Mouse (Mus musculus) neural tube, embryonic 11.5 days (tissue): ENCODE measurements around the gene Crtc1. TPM values are rescaled to one million over a fixed set of nuclear protein-coding genes. Genes with fewer than 3 reads are reported as not detected.

ENCODE experiments used
- ATAC-seq: fragments of 200-750 bp; cut with Nextera tagmentation; 2 replicates; pipeline ENCODE4 v1.8.0; 2017; ENCODE audit warnings: moderate number of reproducible peaks, mild to moderate bottlenecking, moderate TSS enrichment, moderate library complexity; ENCODE audit not compliant: insufficient read depth, low FRiP score, low TSS enrichment
- DNase-seq: peaks from one replicate; pipeline ENCODE4 v3.0.0-alpha.2; 2015; ENCODE audit warnings: low spot score
- H3K27ac ChIP-seq: fragments of 300-500 bp; sonication (generic); 2 replicates; pipeline ENCODE4 v1.5.1; 2014; ENCODE audit warnings: low read depth, mild to moderate bottlenecking, low read length
- H3K27me3 ChIP-seq: fragments of 300-500 bp; sonication (generic); 2 replicates; pipeline ENCODE4 v1.6.1; 2014; ENCODE audit warnings: mild to moderate bottlenecking, low read length, mixed read lengths; ENCODE audit not compliant: control insufficient read depth, insufficient read depth
- H3K36me3 ChIP-seq: fragments of 300-500 bp; sonication (generic); 2 replicates; pipeline ENCODE4 v1.6.1; 2014; ENCODE audit warnings: mild to moderate bottlenecking, low read length, moderate library complexity, mixed read lengths; ENCODE audit not compliant: control insufficient read depth, insufficient read depth
- H3K4me1 ChIP-seq: fragments of 300-500 bp; sonication (generic); 2 replicates; pipeline ENCODE4 v1.6.1; 2014; ENCODE audit warnings: low read length, mixed read lengths; ENCODE audit not compliant: control insufficient read depth, insufficient read depth
- H3K4me2 ChIP-seq: fragments of 300-500 bp; sonication (generic); 2 replicates; pipeline ENCODE4 v1.6.1; 2014; ENCODE audit warnings: low read depth, mild to moderate bottlenecking, moderate library complexity
- H3K4me3 ChIP-seq: fragments of 300-500 bp; sonication (generic); 2 replicates; pipeline ENCODE4 v1.5.1; 2014; ENCODE audit warnings: low read depth, low read length
- H3K9ac ChIP-seq: fragments of 300-500 bp; sonication (generic); 2 replicates; pipeline ENCODE4 v1.6.1; 2014; ENCODE audit warnings: mild to moderate bottlenecking, low read length
- H3K9me3 ChIP-seq: fragments of 300-500 bp; sonication (generic); 2 replicates; pipeline ENCODE4 v1.6.1; 2016; ENCODE audit warnings: low read length; ENCODE audit not compliant: control insufficient read depth
- WGBS: fragments of 180-500 bp; shearing (Covaris S2); extraction: QIAGEN DNeasy Blood & Tissue Kit; methylation state at CpG from one replicate; pipeline ENCODE4 v1.1.7; 2014; 5-methylcytosine and 5-hydroxymethylcytosine counted together
- polyA plus RNA-seq: library from polyadenylated mRNA; unstranded; fragments of >200 nt; fragmentation: Nextera tagmentation; extraction: Ambion mirVana; gene quantifications from 2 replicates; pipeline ENCODE4 v1.2.1, GENCODE M21; 2014

The Crtc1 gene
- polyA plus RNA-seq, 1 experiment from 2014 or later, result 16.1 TPM

DNA sequence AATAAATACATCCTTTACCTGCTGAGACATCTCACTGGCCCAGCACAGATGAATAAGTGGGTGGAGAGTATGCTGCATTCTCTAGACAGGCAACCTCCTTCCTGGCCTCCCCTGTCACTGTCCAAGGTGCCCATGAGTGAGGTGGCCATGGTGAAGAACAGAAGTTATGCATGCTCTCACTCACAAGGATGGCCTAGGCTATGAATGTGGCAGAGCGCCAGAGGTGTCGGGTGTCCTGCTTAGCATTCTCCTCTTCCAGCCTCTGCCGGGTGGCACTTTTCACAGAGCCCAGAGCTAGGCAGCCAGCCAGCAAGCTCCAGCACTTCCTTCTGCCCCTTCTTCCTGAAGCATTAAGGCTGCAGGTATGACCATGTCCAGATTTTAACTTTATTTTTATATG lies 80.0 kb downstream of the Crtc1 start:
- WGBS, result 42% methylated on average over 3 of the region's 3 CpGs
- no peak overlapping the region for H3K4me3 ChIP-seq
- no peak overlapping the region for H3K9ac ChIP-seq
- no peaks in the 10 kb centered on the region for H3K4me1 ChIP-seq
- H3K27me3 ChIP-seq, result no peaks in the 10 kb centered on the region
- no peak overlapping the region for H3K27ac ChIP-seq
- no peak for ATAC-seq
- DNase-seq, result no peak
- no peaks in the 10 kb centered on the region for H3K36me3 ChIP-seq
- H3K4me2 ChIP-seq, result no peak overlapping the region
- H3K9me3 ChIP-seq, result no peaks in the 10 kb centered on the region

DNA sequence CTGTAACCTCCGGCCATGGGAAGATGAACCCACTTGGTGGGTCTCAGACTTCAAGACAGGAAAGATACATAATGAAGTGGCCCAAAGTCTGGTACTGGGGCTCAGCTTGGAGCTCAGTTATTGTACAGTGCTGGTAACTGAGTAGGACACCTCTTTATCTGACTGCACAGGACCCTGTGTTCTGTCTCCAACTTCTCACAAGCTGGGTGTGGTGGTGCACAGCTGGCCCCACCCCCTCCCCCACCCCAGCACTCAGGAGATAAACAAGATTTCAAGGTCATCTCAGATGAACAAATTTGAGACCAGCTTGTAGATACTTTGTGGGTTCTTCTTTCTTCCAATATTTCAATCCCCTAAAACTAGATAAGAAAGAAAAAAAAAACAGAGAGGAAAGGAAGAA lies 83.3 kb downstream of the Crtc1 start:
- Histone ChIP-seq H3K9me3 (no peaks in the 10 kb centered on the region), H3K4me2 (no peak overlapping the region), H3K4me1 (peaks cover 12% of the 10 kb centered on the region), H3K27me3 (no peaks in the 10 kb centered on the region), H3K27ac (no peak overlapping the region), H3K36me3 (no peaks in the 10 kb centered on the region), H3K4me3 (no peak overlapping the region), H3K9ac (no peak overlapping the region)
- WGBS, result 84% methylated on average over 1 of the region's 1 CpGs
- ATAC-seq (no peak), DNase-seq (no peak)

DNA sequence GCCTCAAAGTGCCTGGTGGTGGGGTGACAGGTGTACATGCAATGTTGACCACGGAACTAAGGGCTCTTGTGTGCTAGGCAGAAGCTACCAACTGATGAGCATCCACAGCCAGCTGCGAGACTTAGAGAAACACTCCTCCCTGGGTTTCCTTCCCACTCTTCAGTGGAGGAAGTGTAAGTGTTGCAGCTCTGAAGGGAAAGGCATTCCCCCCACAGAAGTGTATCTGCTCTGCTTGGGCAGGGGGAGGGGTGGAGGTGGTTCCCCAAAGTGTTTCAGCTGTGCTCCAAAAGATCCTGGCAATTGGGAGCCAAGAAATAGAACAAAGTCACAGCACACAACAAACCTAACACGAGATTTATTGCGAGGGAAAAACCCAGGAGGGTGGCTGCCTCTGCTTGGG lies 85.4 kb downstream of the Crtc1 start:
- Histone ChIP-seq H3K4me1 (peaks cover 20% of the 10 kb centered on the region), H3K9me3 (no peaks in the 10 kb centered on the region), H3K4me2 (peak overlapping the region; percentile 95), H3K4me3 (no peak overlapping the region; the same call in 1 of the 2 replicates), H3K27me3 (no peaks in the 10 kb centered on the region), H3K27ac (no peak overlapping the region), H3K36me3 (no peaks in the 10 kb centered on the region), H3K9ac (peak overlapping the region; percentile 27)
- no peak for DNase-seq
- WGBS, result 68% methylated on average over 4 of the region's 4 CpGs
- no peak for ATAC-seq

DNA sequence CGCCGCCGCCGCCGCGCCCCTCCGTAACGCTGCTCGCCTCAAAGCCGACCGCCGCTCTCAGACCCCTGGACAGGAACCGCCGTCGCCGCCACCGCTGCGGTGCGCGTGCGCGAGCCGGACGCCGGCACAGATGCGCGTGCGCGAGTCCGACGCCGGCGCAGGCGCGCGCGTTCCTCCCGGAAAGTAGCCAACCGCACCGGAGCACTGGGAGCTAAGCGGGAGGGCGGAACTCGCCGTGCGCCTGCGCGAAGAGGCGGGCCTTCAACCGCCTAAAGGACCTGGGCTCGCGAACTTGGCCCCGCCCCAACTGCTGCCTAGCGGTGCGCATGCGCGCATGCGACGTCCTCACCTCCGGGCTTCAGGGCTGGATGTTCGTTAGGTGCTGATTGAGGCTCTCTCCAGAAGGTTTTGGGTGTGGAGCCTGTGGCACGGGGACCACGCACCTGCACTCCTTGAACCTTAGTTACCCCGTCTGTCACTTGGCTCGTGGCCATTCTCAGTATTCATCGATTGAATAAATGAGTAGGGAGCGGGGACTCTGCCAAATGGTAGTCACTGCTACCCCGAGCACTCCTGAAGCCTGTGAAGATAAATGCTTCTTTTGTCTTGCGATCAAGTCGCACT lies 86.1 kb downstream of the Crtc1 start, which contains the start of gene Upf1:
Upf1 (minus strand) TSS at position 85 of the 624 bp plus-strand sequence.
- H3K4me1 ChIP-seq, result peaks cover 20% of the 10 kb centered on the region
- ATAC-seq, result peak; percentile 82
- peak within 1 kb of the TSS; percentile 94 for H3K9ac ChIP-seq
- peak within 1 kb of the TSS; percentile 93 for H3K4me3 ChIP-seq
- H3K9me3 ChIP-seq, result no peaks in the 10 kb centered on the region
- H3K4me2 ChIP-seq, result peak within 1 kb of the TSS; percentile 95
- H3K36me3 ChIP-seq, result no peaks in the 10 kb centered on the region
- H3K27me3 ChIP-seq, result no peaks in the 10 kb centered on the region
- under 1% methylated on average over 62 of the region's 69 CpGs for WGBS
- DNase-seq, result peak; percentile 100
- H3K27ac ChIP-seq, result peak within 1 kb of the TSS; percentile 80

DNA sequence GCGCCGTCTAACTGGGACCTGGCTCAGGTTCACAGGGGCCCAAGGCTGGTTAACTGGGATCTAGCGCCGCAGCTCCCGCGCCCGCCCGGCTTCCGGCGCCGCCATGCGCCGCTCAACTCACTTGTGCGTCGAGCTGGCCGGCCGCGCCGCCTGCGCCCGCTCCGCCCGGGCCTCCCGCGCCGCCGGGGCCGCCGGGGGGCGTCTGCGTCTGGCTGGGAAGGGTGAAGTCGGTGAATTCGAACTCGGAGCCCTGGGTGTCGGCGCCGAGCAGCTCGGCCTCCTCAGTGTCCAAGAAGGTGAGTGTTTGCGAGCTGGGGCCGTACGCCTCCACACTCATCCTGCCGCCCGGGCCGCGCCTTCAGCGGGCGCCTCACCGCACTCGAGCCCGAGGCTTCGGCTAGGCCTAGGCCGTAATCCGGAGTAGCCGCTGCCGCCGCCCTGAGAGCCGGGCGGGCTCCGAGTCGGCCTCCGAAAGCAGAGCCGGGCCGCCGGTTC lies 86.7 kb downstream of the Crtc1 start:
- DNase-seq (peak; percentile 53), ATAC-seq (peak; percentile 43)
- whole genome bisulfite sequencing, result 0% methylated on average over 53 of the region's 64 CpGs
- H3K27ac ChIP-seq, result peak overlapping the region; percentile 80
- H3K4me1 ChIP-seq, result peaks cover 20% of the 10 kb centered on the region
- H3K4me3 ChIP-seq, result peak overlapping the region; percentile 93
- peak overlapping the region; percentile 95 for H3K4me2 ChIP-seq
- H3K9ac ChIP-seq, result peak overlapping the region; percentile 94
- no peaks in the 10 kb centered on the region for H3K9me3 ChIP-seq
- H3K27me3 ChIP-seq, result no peaks in the 10 kb centered on the region
- no peaks in the 10 kb centered on the region for H3K36me3 ChIP-seq

DNA sequence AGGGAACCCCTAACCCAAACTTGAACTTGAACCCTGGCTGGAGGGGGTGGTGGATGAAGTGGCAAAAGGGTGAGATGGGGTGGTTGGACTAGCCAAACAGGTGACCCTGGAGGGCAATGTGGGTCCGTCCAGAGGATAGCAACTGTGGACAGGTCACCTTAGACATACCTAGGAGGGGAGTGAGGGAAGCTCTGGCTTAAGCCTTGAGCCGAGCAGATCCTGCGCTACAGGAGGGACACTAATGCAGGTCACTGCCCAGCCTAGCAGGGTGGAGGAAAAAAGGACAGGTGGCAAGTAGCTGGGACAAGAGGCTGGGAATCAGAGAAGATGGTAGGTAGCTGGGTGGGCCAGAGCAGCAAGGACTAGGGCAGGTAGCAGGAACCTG lies 87.4 kb downstream of the Crtc1 start:
- no peak overlapping the region for H3K27ac ChIP-seq
- H3K4me1 ChIP-seq, result peaks cover 20% of the 10 kb centered on the region
- 29% methylated on average over 3 of the region's 3 CpGs for WGBS

DNA sequence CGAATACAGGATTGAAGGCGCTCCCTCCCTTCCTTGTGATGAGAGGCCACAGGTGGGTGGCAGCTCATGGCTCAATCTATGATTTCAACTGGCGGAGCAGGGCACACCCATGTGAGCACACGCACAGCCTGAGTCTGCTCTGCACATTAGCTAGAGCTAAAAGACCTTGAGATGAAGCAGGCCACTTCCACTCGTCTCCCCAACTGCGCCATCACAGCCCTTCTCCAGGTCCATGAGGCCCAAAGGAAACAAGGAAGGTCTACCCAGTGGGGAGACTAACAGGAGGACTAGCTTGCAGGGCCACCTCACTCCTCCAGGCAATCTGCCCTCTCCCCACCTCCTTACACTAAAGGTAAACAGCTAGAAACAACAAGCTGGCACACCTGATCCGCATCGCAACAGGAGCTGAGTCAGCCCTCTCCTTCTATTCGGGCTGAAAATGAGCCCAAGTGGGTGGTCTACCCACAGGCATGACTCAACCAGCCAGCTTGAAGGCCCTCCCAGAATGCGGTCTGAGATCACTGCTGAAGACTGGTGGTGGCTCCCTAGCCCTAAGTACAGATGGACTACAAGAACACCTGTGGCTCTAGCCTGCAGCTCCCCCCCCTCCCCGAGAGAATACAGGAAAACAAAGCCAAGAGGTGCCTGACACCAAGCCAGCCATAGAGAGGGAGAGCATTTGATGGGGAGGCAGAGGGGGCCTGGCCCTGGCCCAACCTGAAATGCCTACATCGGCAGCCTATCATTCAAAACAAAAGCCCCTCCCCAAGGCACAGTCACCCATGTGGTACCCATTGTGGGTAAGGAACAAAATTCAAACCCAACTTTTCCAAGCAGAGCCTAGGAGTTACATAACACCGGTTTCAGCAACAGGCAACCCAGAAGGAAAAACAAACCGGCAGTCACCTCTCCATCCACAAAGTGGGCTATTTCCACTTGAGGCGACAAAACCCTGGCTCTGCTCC lies 88.1 kb downstream of the Crtc1 start:
- DNase-seq (no peak), ATAC-seq (no peak)
- WGBS, result 64% methylated on average over 15 of the region's 15 CpGs
- H3K4me2 ChIP-seq, result peak overlapping the region; percentile 95
- H3K36me3 ChIP-seq, result peaks cover 2% of the 10 kb centered on the region; the same call in 1 of the 2 replicates
- no peak overlapping the region for H3K27ac ChIP-seq
- no peaks in the 10 kb centered on the region for H3K27me3 ChIP-seq
- H3K4me3 ChIP-seq, result peak overlapping the region; percentile 93
- H3K4me1 ChIP-seq, result peaks cover 20% of the 10 kb centered on the region
- H3K9ac ChIP-seq, result peak overlapping the region; percentile 94
- H3K9me3 ChIP-seq, result no peaks in the 10 kb centered on the region

More for the DNA sequence above, 87.4 kb downstream of the Crtc1 start:
- Histone ChIP-seq H3K36me3 (no peaks in the 10 kb centered on the region), H3K27me3 (no peaks in the 10 kb centered on the region), H3K4me2 (peak overlapping the region; percentile 95), H3K9me3 (no peaks in the 10 kb centered on the region), H3K9ac (peak overlapping the region; percentile 94), H3K4me3 (peak overlapping the region; percentile 93)
- ATAC-seq (no peak), DNase-seq (no peak)

DNA sequence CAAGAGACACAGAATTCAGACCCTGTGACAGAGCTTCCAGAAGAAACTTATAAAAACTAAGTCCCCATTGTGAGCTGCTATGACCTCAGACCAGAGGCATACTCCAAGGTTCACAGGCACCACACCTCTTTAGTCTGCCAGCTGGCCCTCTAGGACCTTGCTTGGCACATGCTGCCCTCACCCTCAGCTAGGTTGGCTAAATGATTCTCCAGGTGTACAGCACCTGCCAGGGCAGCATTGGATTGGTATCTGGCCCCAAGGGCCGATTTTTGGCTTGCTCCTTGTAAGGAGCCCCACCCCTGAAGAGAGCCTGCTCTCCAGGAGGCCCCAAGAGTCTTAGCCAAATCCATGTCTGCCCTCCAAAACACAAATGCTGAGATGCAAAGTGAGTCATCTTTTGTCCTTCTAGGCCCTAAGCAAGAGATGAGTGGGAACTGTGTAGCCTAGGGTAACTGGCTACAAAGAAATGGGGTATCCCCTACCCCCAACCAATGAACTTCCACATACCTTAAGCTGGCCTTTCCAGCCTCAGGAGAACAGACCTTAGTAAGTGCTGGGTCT lies 91.4 kb downstream of the Crtc1 start:
- H3K27me3 ChIP-seq, result no peaks in the 10 kb centered on the region
- H3K9ac ChIP-seq, result no peak overlapping the region
- no peak overlapping the region for H3K4me3 ChIP-seq
- WGBS, result 76% methylated on average over 1 of the region's 1 CpGs
- peaks cover 9% of the 10 kb centered on the region for H3K36me3 ChIP-seq
- DNase-seq, result no peak
- peaks cover 20% of the 10 kb centered on the region for H3K4me1 ChIP-seq
- H3K4me2 ChIP-seq, result no peak overlapping the region
- ATAC-seq, result no peak
- H3K27ac ChIP-seq, result no peak overlapping the region
- H3K9me3 ChIP-seq, result no peaks in the 10 kb centered on the region
